8 mouse cellular contexts compared by ENCODE assay signal in genomic region chr11:113750571-113751483, GRCm38 (mm10). TPM values are rescaled to one million over a fixed set of nuclear protein-coding genes. Genes with fewer than 3 reads are reported as not detected.
A peak's percentile ranks its signal among the peaks of the same experiment; 100 is the strongest.
DNase-seq lines count a peak whose midpoint lies in the region; ATAC-seq and TF ChIP-seq lines count a peak whose summit lies in the region.

No protein-coding gene starts in this region.

- peak; percentile 56 for TF ChIP-seq CTCF in gastrocnemius, adult 2 months (IDR thresholded peaks at IDR 0.05)

- peak overlapping the region; percentile 94 for H3K4me3 ChIP-seq in gastrocnemius, adult 2 months
- peak overlapping the region; percentile 94 for H3K4me3 ChIP-seq in hindbrain, embryonic 16.5 days (ENCODE audit: low read length)

- peak; percentile 86 for DNase-seq in adipocyte (ENCODE audit: low spot score)
- DNase-seq in cerebellum, postnatal 4 days (ENCODE audit: low spot score in 2 of 2) = peak; percentile 50 to 60
- peak; percentile 82 for DNase-seq in gastrocnemius, adult 2 months
- peak; percentile 40 to 41 for DNase-seq in left cerebral cortex, adult 8-10 months (ENCODE audit: low spot score in 2 of 2)
- DNase-seq in right cerebral cortex, adult 2 months (ENCODE audit: low spot score in 2 of 2) = peak; percentile 44 to 46
- DNase-seq in urinary bladder, postnatal 36 days (ENCODE audit: low spot score in 2 of 2) = peak; percentile 74 to 76

- ATAC-seq in hindbrain, embryonic 16.5 days = peak; percentile 46
- ATAC-seq in megakaryocyte, adult 5-6 weeks (ENCODE audit: poor library complexity, severe bottlenecking) = peak; percentile 25

- no peaks in the 10 kb centered on the region for H3K27me3 ChIP-seq in hindbrain, embryonic 16.5 days (replicated peaks; ENCODE audit: control insufficient read depth, insufficient read depth, low read length)

- no peaks in the 10 kb centered on the region for H3K36me3 ChIP-seq in hindbrain, embryonic 16.5 days (ENCODE audit: control insufficient read depth, insufficient read depth, low read length)

- peaks cover 35% of the 10 kb centered on the region for H3K4me1 ChIP-seq in hindbrain, embryonic 16.5 days (ENCODE audit: control insufficient read depth, insufficient read depth, low read depth, low read length)

- H3K9ac ChIP-seq in hindbrain, embryonic 16.5 days (ENCODE audit: low read depth, low read length) = peak overlapping the region; percentile 99

- WGBS in hindbrain, embryonic 16.5 days = under 1% methylated on average over 64 of the region's 67 CpGs

- H3K27ac ChIP-seq in gastrocnemius, adult 2 months = peak overlapping the region; percentile 95
- H3K27ac ChIP-seq in hindbrain, embryonic 16.5 days (ENCODE audit: low read depth, low read length) = peak overlapping the region; percentile 97

- no peaks in the 10 kb centered on the region for H3K9me3 ChIP-seq in hindbrain, embryonic 16.5 days (ENCODE audit: control insufficient read depth, low read length)

- intact Hi-C loops in gastrocnemius, adult 2 months (cut with DNase I) = loop anchor here (2.0 to 5.0 kb wide), 3 partner anchors 49 to 104 kb away; partner anchors contain the start of gene Cog1

- H3K4me2 ChIP-seq in hindbrain, embryonic 16.5 days (ENCODE audit: low read length) = peak overlapping the region; percentile 90

RNA-seq across cellular contexts. Expression of gene Cdc42ep4, which starts 0.9 kb away (rescaled TPM):
- total RNA-seq in gastrocnemius, adult 2 months (2021) = 1 to 10 TPM; 5.2 to 9.1 TPM
- polyA plus RNA-seq in hindbrain, embryonic 16.5 days (2015; fragmentation: Nextera tagmentation; extraction: Ambion mirVana) = 72.2 and 80.1 TPM in 2 replicates
- 10 to 100 TPM; 30.5 to 32.6 (median 31.8) TPM for total RNA-seq in left cerebral cortex, adult 8-10 months (2022)
- 14.0 and 20.1 TPM in 2 replicates for total RNA-seq in megakaryocyte, adult 5-6 weeks (2015)
- 26.9 and 27.8 TPM in 2 replicates for total RNA-seq in megakaryocyte, adult 5-6 weeks (2017)

RNA-seq across cellular contexts. Expression of gene Cpsf4l, which starts 41.0 kb away (rescaled TPM):
- total RNA-seq in gastrocnemius, adult 2 months (2021) = not detected
- polyA plus RNA-seq in hindbrain, embryonic 16.5 days (2015; fragmentation: Nextera tagmentation; extraction: Ambion mirVana) = 0.19 and 0.26 TPM in 2 replicates
- under 1 TPM in 2 of 4 experiments, not detected in 2; 0.35 to 0.76 TPM for total RNA-seq in left cerebral cortex, adult 8-10 months (2022)
- total RNA-seq in megakaryocyte, adult 5-6 weeks (2015) = not detected in 2 replicates
- not detected in 2 replicates for total RNA-seq in megakaryocyte, adult 5-6 weeks (2017)

Comparison
In these comparisons a context has a peak if more than half of its experiments do, and no peak if none do; other contexts are left out.
1. Peak in every context shown above with its lines: DNase-seq, ATAC-seq, H3K4me3 ChIP-seq and H3K27ac ChIP-seq.